Mouse (Mus musculus): ENCODE measurements around the gene Ggcx. TPM values are rescaled to one million over a fixed set of nuclear protein-coding genes. Genes with fewer than 3 reads are reported as not detected.

Ggcx gene
- polyA plus RNA-seq, 1 experiment from 2014 or later = 10.9 TPM

DNA sequence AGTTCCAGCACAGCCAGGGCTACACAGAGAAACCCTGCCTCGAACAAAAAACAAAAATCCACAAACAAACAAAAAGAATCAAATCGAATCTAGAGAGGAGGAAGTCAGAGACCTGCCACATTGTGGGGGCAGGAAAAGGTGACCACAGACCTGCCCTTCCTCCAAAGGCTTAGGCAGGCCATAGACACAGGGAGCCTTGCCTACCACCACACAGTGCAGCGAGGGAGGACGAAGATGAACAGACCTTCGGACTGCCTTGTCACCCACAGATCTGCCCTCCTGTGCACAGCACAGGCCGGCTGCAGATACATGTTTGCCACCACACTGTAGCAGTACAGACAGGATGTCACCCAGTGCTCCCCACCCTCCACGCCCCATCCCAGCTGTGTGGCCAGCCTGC lies 3.6 kb upstream of the Ggcx start:
- Histone ChIP-seq H3K4me3 (replicated peaks; ENCODE audit: low read length) (no peak overlapping the region), H3K36me3 (replicated peaks; ENCODE audit: control insufficient read depth, insufficient read depth) (no peaks in the 10 kb centered on the region), H3K4me1 (replicated peaks; ENCODE audit: control insufficient read depth, insufficient read depth, low read length) (peaks cover 10% of the 10 kb centered on the region), H3K4me2 (replicated peaks) (no peak overlapping the region), H3K9ac (no peak overlapping the region), H3K27ac (no peak overlapping the region), H3K9me3 (ENCODE audit: control insufficient read depth, low read length) (no peaks in the 10 kb centered on the region), H3K27me3 (ENCODE audit: control insufficient read depth, insufficient read depth, low read length) (no peaks in the 10 kb centered on the region)
- WGBS = 84% methylated on average over 7 of the region's 7 CpGs
- DNase-seq (ENCODE audit: low spot score) (no peak), ATAC-seq (ENCODE audit: low FRiP score) (no peak)

GRCm38 (mm10) chr6:72415181-72415580 lies 1.1 kb downstream of the Ggcx start:
- Histone ChIP-seq H3K4me2 (replicated peaks) (peak overlapping the region; percentile 79), H3K27me3 (ENCODE audit: control insufficient read depth, insufficient read depth, low read length) (no peaks in the 10 kb centered on the region), H3K27ac (no peak overlapping the region), H3K4me3 (replicated peaks; ENCODE audit: low read length) (peak overlapping the region; percentile 78; the same call in 1 of the 2 replicates), H3K9ac (no peak overlapping the region), H3K36me3 (replicated peaks; ENCODE audit: control insufficient read depth, insufficient read depth) (peaks cover 31% of the 10 kb centered on the region), H3K4me1 (replicated peaks; ENCODE audit: control insufficient read depth, insufficient read depth, low read length) (peaks cover 10% of the 10 kb centered on the region), H3K9me3 (ENCODE audit: control insufficient read depth, low read length) (no peaks in the 10 kb centered on the region)
- 92% methylated on average over 5 of the region's 5 CpGs for WGBS
- DNase-seq (ENCODE audit: low spot score) = no peak
- ATAC-seq (ENCODE audit: low FRiP score) = no peak

GRCm38 (mm10) chr6:72415964-72416772 lies 2.1 kb downstream of the Ggcx start:
- no peaks in the 10 kb centered on the region for H3K9me3 ChIP-seq (ENCODE audit: control insufficient read depth, low read length)
- DNase-seq (ENCODE audit: low spot score) (no peak), ATAC-seq (ENCODE audit: low FRiP score) (no peak)
- H3K27me3 ChIP-seq (ENCODE audit: control insufficient read depth, insufficient read depth, low read length) = no peaks in the 10 kb centered on the region
- H3K4me1 ChIP-seq (replicated peaks; ENCODE audit: control insufficient read depth, insufficient read depth, low read length) = peaks cover 10% of the 10 kb centered on the region
- no peak overlapping the region for H3K4me3 ChIP-seq (replicated peaks; ENCODE audit: low read length)
- WGBS = 88% methylated on average over 7 of the region's 7 CpGs
- H3K4me2 ChIP-seq (replicated peaks) = 0 out of 2 replicates have a peak overlapping the region, but pooled peaks have one; percentile 1
- peaks cover 41% of the 10 kb centered on the region for H3K36me3 ChIP-seq (replicated peaks; ENCODE audit: control insufficient read depth, insufficient read depth)
- H3K27ac ChIP-seq = no peak overlapping the region
- H3K9ac ChIP-seq = no peak overlapping the region

DNA sequence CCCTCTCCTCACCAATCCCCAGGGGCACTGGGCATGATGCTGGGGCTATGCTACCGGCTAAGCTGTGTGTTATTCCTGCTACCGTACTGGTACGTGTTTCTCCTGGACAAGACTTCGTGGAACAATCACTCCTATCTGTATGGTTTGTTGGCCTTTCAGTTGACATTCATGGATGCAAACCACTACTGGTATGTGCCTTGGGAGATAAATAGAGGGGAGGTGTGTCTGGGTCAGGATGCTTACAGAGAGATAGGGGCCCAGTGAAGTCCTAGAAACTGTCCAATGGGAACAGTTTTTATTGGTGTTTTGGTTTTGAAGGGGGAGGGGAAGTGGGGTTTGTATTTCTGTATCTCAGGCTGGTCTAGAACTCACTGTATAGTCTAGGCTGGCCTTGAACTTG lies 4.2 kb downstream of the Ggcx start:
- H3K27me3 ChIP-seq (ENCODE audit: control insufficient read depth, insufficient read depth, low read length) = no peaks in the 10 kb centered on the region
- no peaks in the 10 kb centered on the region for H3K9me3 ChIP-seq (ENCODE audit: control insufficient read depth, low read length)
- H3K4me3 ChIP-seq (replicated peaks; ENCODE audit: low read length) = no peak overlapping the region
- ATAC-seq (ENCODE audit: low FRiP score) (no peak), DNase-seq (ENCODE audit: low spot score) (no peak)
- H3K36me3 ChIP-seq (replicated peaks; ENCODE audit: control insufficient read depth, insufficient read depth) = peaks cover 61% of the 10 kb centered on the region
- peaks cover 10% of the 10 kb centered on the region for H3K4me1 ChIP-seq (replicated peaks; ENCODE audit: control insufficient read depth, insufficient read depth, low read length)
- H3K9ac ChIP-seq = no peak overlapping the region
- 95% methylated on average over 4 of the region's 4 CpGs for WGBS
- no peak overlapping the region for H3K4me2 ChIP-seq (replicated peaks)
- no peak overlapping the region for H3K27ac ChIP-seq

GRCm38 (mm10) chr6:72419806-72420205 lies 5.7 kb downstream of the Ggcx start:
- Histone ChIP-seq H3K4me2 (replicated peaks) (no peak overlapping the region), H3K36me3 (replicated peaks; ENCODE audit: control insufficient read depth, insufficient read depth) (peaks cover 76% of the 10 kb centered on the region)
- WGBS = 92% methylated on average over 1 of the region's 1 CpGs

DNA sequence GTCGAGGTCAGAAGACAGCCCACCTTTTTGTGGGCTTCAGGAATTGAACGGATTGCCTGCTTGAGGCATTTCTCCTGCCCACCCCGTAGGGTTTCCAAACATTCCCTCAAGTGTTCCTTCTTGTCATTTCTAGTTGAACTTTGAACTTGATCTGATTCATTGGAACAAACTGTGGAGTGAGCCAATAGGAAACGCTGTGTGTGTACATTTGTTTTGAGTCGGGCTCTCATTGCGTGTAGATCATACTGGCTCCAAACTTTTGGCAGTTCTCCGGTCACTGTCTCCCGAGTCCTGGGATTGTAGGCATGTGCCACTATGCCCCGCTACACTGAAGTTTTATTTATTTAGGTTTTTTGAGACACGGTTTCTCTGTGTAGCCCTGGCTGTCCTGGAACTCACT lies 6.8 kb downstream of the Ggcx start:
- no peaks in the 10 kb centered on the region for H3K27me3 ChIP-seq (ENCODE audit: control insufficient read depth, insufficient read depth, low read length)
- no peaks in the 10 kb centered on the region for H3K4me1 ChIP-seq (replicated peaks; ENCODE audit: control insufficient read depth, insufficient read depth, low read length)
- H3K9ac ChIP-seq = no peak overlapping the region
- peaks cover 87% of the 10 kb centered on the region for H3K36me3 ChIP-seq (replicated peaks; ENCODE audit: control insufficient read depth, insufficient read depth)
- DNase-seq (ENCODE audit: low spot score) (no peak), ATAC-seq (ENCODE audit: low FRiP score) (no peak)
- H3K27ac ChIP-seq = no peak overlapping the region
- no peak overlapping the region for H3K4me2 ChIP-seq (replicated peaks)
- 96% methylated on average over 10 of the region's 10 CpGs for WGBS
- H3K4me3 ChIP-seq (replicated peaks; ENCODE audit: low read length) = no peak overlapping the region
- H3K9me3 ChIP-seq (ENCODE audit: control insufficient read depth, low read length) = no peaks in the 10 kb centered on the region

More at GRCm38 (mm10) chr6:72419806-72420205, 5.7 kb downstream of the Ggcx start:
- Histone ChIP-seq H3K27ac (no peak overlapping the region), H3K4me3 (replicated peaks; ENCODE audit: low read length) (no peak overlapping the region), H3K9me3 (ENCODE audit: control insufficient read depth, low read length) (no peaks in the 10 kb centered on the region), H3K27me3 (ENCODE audit: control insufficient read depth, insufficient read depth, low read length) (no peaks in the 10 kb centered on the region), H3K4me1 (replicated peaks; ENCODE audit: control insufficient read depth, insufficient read depth, low read length) (peaks cover 6% of the 10 kb centered on the region), H3K9ac (no peak overlapping the region)
- DNase-seq (ENCODE audit: low spot score) = no peak
- ATAC-seq (ENCODE audit: low FRiP score) = no peak

DNA sequence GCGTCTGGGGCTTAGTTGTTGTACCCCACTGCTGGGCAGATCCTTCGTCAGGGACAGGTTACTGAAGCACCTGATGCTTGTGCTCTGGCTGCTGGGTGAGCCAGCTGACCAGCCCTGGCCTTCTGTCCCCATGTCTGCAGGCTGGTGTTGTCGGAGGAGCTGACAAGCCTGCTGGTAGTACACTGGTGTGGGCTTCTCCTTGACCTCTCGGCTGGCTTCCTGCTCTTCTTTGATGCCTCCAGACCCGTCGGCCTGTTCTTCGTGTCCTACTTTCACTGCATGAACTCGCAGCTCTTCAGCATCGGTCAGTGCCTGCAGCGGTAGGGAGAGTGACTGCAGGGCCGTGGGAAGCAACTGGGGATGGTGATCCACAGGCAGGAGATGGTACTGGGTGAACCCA lies 11.5 kb downstream of the Ggcx start:
- no peaks in the 10 kb centered on the region for H3K27me3 ChIP-seq (ENCODE audit: control insufficient read depth, insufficient read depth, low read length)
- no peak overlapping the region for H3K9ac ChIP-seq
- 94% methylated on average over 11 of the region's 11 CpGs for WGBS
- no peak overlapping the region for H3K27ac ChIP-seq
- H3K4me2 ChIP-seq (replicated peaks) = no peak overlapping the region
- H3K36me3 ChIP-seq (replicated peaks; ENCODE audit: control insufficient read depth, insufficient read depth) = peaks cover 92% of the 10 kb centered on the region
- no peaks in the 10 kb centered on the region for H3K4me1 ChIP-seq (replicated peaks; ENCODE audit: control insufficient read depth, insufficient read depth, low read length)
- no peak overlapping the region for H3K4me3 ChIP-seq (replicated peaks; ENCODE audit: low read length)
- H3K9me3 ChIP-seq (ENCODE audit: control insufficient read depth, low read length) = no peaks in the 10 kb centered on the region
- DNase-seq (ENCODE audit: low spot score) (no peak), ATAC-seq (ENCODE audit: low FRiP score) (no peak)

DNA sequence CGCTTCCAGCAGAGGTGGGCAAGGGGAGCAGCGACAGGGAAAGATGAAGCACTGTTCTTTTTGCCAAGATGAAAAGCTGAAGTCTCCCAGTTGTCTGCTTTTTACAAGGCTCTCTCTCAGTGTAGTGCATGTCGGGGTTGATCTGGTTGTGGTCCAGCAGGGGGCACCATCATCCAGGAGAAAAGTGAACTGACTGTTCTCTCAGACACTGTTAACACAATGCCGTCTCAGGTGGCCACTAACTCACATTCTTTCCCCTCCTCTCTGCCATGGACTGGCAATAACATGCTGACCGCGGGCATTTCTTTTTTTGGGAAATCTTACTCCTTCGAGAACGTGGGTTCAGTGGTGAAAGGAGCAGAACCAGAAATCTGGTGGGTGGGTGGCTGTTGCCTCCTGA lies 13.9 kb downstream of the Ggcx start:
- peak; percentile 88 for ATAC-seq (ENCODE audit: low FRiP score)
- WGBS = 42% methylated on average over 8 of the region's 8 CpGs
- Histone ChIP-seq H3K27me3 (ENCODE audit: control insufficient read depth, insufficient read depth, low read length) (no peaks in the 10 kb centered on the region), H3K9ac (no peak overlapping the region), H3K36me3 (replicated peaks; ENCODE audit: control insufficient read depth, insufficient read depth) (peaks cover 93% of the 10 kb centered on the region), H3K27ac (no peak overlapping the region), H3K4me1 (replicated peaks; ENCODE audit: control insufficient read depth, insufficient read depth, low read length) (no peaks in the 10 kb centered on the region), H3K4me2 (replicated peaks) (no peak overlapping the region), H3K9me3 (ENCODE audit: control insufficient read depth, low read length) (no peaks in the 10 kb centered on the region), H3K4me3 (replicated peaks; ENCODE audit: low read length) (no peak overlapping the region)
- peak; percentile 85 for DNase-seq (ENCODE audit: low spot score)

GRCm38 (mm10) chr6:72429061-72429842 lies 15.1 kb downstream of the Ggcx start:
- Histone ChIP-seq H3K9ac (no peak overlapping the region), H3K4me1 (replicated peaks; ENCODE audit: control insufficient read depth, insufficient read depth, low read length) (no peaks in the 10 kb centered on the region), H3K27me3 (ENCODE audit: control insufficient read depth, insufficient read depth, low read length) (no peaks in the 10 kb centered on the region), H3K4me2 (replicated peaks) (no peak overlapping the region), H3K4me3 (replicated peaks; ENCODE audit: low read length) (no peak overlapping the region), H3K36me3 (replicated peaks; ENCODE audit: control insufficient read depth, insufficient read depth) (peaks cover 93% of the 10 kb centered on the region), H3K27ac (no peak overlapping the region), H3K9me3 (ENCODE audit: control insufficient read depth, low read length) (no peaks in the 10 kb centered on the region)
- 91% methylated on average over 21 of the region's 21 CpGs for WGBS
- ATAC-seq (ENCODE audit: low FRiP score) (no peak), DNase-seq (ENCODE audit: low spot score) (no peak)
